Mouse (Mus musculus) forebrain, postnatal 0 days (tissue): ENCODE data around the gene Troap. TPM values are rescaled to one million over a fixed set of nuclear protein-coding genes. Genes with fewer than 3 reads are reported as not detected.

Experiments
- ATAC-seq: fragments of 200-750 bp; cut with Nextera tagmentation; 2 replicates; pipeline ENCODE4 v1.8.0; 2017; ENCODE audit warnings: mild to moderate bottlenecking, moderate library complexity
- DNase-seq: peaks from one replicate; pipeline ENCODE4 v3.0.0-alpha.2; 2015
- H3K27ac ChIP-seq: fragments of 300-500 bp; sonication (generic); 2 replicates; pipeline ENCODE4 v1.5.1; 2014; ENCODE audit warnings: low read depth, mild to moderate bottlenecking, antibody characterized with exemption, low read length, moderate library complexity, mixed read lengths
- H3K27me3 ChIP-seq: fragments of 300-500 bp; sonication (generic); 2 replicates; pipeline ENCODE4 v1.6.1; 2014; ENCODE audit warnings: mild to moderate bottlenecking, low read length, mixed read lengths; ENCODE audit not compliant: insufficient read depth
- H3K36me3 ChIP-seq: fragments of 300-500 bp; sonication (generic); 2 replicates; pipeline ENCODE4 v1.6.1; 2014; ENCODE audit warnings: mild to moderate bottlenecking, moderate library complexity; ENCODE audit not compliant: insufficient read depth
- H3K4me1 ChIP-seq: fragments of 300-500 bp; sonication (generic); 2 replicates; pipeline ENCODE4 v1.6.1; 2014; ENCODE audit warnings: antibody characterized with exemption; ENCODE audit not compliant: insufficient read depth
- H3K4me2 ChIP-seq: fragments of 300-500 bp; sonication (generic); 2 replicates; pipeline ENCODE4 v1.6.1; 2014; ENCODE audit warnings: low read depth, mild to moderate bottlenecking, moderate library complexity
- H3K4me3 ChIP-seq: fragments of 300-500 bp; sonication (generic); 2 replicates; pipeline ENCODE4 v1.5.1; 2014; ENCODE audit warnings: low read depth, low read length, mixed read lengths
- H3K9ac ChIP-seq: fragments of 300-500 bp; sonication (generic); 2 replicates; pipeline ENCODE4 v1.6.1; 2014; ENCODE audit warnings: mild to moderate bottlenecking
- H3K9me3 ChIP-seq: fragments of 300-500 bp; sonication (generic); 2 replicates; pipeline ENCODE4 v1.6.1; 2016; ENCODE audit warnings: low read length
- CTCF ChIP-seq: sonication (generic); IDR thresholded peaks from 2 replicates; pipeline ENCODE4 v1.5.1; 2016; ENCODE audit warnings: antibody characterized with exemption, control low read depth, low read depth
- WGBS: fragments of 180-500 bp; shearing (Covaris S2); extraction: QIAGEN DNeasy Blood & Tissue Kit; methylation state at CpG from one replicate; pipeline ENCODE4 v1.1.7; 2014; 5-methylcytosine and 5-hydroxymethylcytosine counted together
- polyA plus RNA-seq: library from polyadenylated mRNA; unstranded; fragments of >200 nt; fragmentation: Nextera tagmentation; extraction: Ambion mirVana; gene quantifications from 2 replicates; pipeline ENCODE4 v1.2.1, GENCODE M21; 2015
- total RNA-seq: library from RNA; depleted of rRNA; stranded (reverse); fragments of >200 nt; gene quantifications from 2 replicates; pipeline ENCODE4 v1.2.3, GENCODE M21; 2014

Gene Troap
- total and polyA plus RNA-seq, 2 experiments from 2014 or later: 3.1 to 3.9 TPM

DNA sequence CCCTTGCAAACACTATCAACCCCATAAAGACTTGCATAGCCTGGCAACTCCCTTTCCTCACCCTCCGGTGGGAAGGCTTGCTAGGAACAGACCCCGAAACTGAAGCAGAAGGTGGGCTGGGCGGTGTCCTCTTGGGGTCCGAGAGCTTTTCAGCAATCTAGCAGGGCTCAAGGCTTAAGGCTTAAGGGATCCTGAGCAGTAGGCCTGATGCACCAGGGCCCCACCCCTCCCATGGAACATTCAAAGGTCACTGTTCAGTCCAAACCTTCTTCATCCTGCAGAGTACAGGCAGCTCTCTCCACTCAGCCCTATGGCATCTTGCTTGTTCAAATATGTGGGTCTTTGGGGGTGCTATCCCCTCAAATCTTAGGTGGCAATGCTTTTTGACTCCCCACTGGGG lies 11.6 kb downstream of the Troap start:
- no peak overlapping the region for H3K4me3 ChIP-seq

DNA sequence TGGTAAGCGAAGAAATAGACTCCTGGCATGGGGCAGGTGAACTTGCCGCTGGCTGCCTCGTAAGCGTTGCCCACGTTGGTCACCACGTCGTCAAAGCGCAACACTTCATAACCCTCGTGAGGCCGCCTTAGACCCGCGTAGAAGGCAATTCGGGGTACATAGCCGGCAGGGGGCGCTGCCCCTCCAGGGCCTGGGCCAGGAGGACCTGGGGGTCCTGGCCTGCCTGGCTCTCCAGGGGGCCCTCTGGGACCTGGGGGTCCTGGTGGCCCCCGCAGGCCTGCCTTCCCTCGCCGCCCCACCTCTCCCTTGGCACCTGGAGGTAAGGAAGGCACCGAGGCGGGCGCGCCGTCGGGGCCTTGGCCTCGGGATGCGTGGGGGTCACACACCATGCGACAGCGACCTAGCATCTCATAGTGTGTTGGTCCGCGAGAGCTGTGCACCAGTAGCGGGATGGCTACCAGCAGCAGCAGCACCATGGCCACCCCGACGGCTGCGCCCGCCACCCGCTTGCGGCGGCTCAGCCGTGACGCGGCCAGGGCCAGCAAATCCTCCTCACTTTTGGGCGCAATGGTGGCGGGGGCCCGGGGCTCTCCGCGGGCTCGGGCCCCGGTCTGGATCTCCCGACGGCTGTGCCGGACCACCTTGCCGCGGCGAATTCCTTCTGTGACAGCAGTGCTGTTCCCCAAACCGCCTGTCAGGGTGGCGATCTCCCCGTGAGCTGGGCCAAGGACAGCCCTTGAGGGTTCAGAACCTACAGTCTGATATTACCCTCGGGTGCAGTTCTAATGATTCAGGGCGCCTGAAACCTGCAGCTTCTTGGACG lies 13.1 kb downstream of the Troap start, which contains the start of gene C1ql4:
Gene C1ql4 (minus strand): TSS at position 565 of the 823 bp plus-strand sequence.
- peak; percentile 44 for TF ChIP-seq CTCF
- no peak for DNase-seq
- no peak for ATAC-seq
- Histone ChIP-seq H3K9ac (no peak within 1 kb of the TSS), H3K4me2 (peak within 1 kb of the TSS; percentile 45), H3K9me3 (no peaks in the 10 kb centered on the region), H3K4me1 (no peaks in the 10 kb centered on the region), H3K36me3 (no peaks in the 10 kb centered on the region), H3K27me3 (peaks cover 63% of the 10 kb centered on the region), H3K4me3 (peak within 1 kb of the TSS; percentile 26), H3K27ac (no peak within 1 kb of the TSS)
- 8% methylated on average over 60 of the region's 60 CpGs for WGBS

More for the DNA sequence above, 11.6 kb downstream of the Troap start:
- no peak for TF ChIP-seq CTCF
- no peak for ATAC-seq
- no peak overlapping the region for H3K27ac ChIP-seq
- H3K27me3 ChIP-seq: peaks cover 59% of the 10 kb centered on the region
- H3K9me3 ChIP-seq: no peaks in the 10 kb centered on the region
- no peaks in the 10 kb centered on the region for H3K4me1 ChIP-seq
- H3K9ac ChIP-seq: no peak overlapping the region
- H3K4me2 ChIP-seq: no peak overlapping the region
- WGBS: 74% methylated on average over 4 of the region's 4 CpGs
- no peaks in the 10 kb centered on the region for H3K36me3 ChIP-seq
- DNase-seq: no peak

DNA sequence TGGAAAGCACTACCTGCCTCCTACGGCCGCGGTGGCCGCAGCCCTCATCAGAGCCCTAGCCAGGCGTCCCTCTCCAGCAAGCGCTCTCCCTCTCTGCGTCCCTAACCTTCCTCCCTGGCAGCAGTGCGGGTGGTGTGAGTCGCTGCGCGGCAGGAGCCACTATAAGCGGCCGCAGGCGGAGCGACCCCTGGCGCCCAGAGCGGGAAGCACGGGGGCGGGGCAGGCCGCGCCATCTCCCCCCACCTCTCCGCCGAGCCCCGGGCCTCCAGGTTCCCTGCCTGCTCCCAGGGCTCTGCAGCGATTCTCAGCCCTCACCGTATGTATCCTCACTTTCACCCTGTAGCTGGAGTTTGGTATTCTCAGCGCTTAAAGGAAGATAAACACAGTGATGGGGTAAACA lies 13.9 kb downstream of the Troap start:
- no peak overlapping the region for H3K9ac ChIP-seq
- no peaks in the 10 kb centered on the region for H3K9me3 ChIP-seq
- peak; percentile 79 for TF ChIP-seq CTCF
- peak overlapping the region; percentile 26 for H3K4me3 ChIP-seq
- ATAC-seq (peak; percentile 88), DNase-seq (peak; percentile 80)
- H3K27ac ChIP-seq: no peak overlapping the region
- no peaks in the 10 kb centered on the region for H3K36me3 ChIP-seq
- peak overlapping the region; percentile 45 for H3K4me2 ChIP-seq
- no peaks in the 10 kb centered on the region for H3K4me1 ChIP-seq
- under 1% methylated on average over 27 of the region's 27 CpGs for WGBS
- H3K27me3 ChIP-seq: peaks cover 63% of the 10 kb centered on the region

DNA sequence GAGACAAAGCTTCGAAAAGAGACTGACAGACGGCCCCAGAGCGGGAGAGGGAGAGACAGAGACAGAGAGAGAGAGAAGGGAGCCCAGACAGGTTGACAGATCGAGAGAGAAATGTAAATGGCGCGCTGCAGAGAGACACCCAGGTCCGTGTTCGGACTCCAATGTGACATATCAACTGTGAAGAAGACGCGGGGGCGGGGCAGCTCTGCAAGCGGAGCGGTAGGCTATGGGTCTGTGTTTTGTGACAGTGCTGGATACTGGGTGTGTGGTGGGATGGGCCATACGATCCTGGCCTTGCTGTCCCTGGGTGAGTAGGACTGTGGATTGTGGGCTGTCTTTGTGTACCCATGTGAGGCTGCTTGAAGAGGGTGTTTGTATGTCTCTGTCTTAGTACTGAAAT lies 14.7 kb downstream of the Troap start:
- H3K4me3 ChIP-seq: no peak overlapping the region
- H3K4me1 ChIP-seq: no peaks in the 10 kb centered on the region
- ATAC-seq (no peak), DNase-seq (no peak)
- H3K9me3 ChIP-seq: no peaks in the 10 kb centered on the region
- no peak for TF ChIP-seq CTCF
- H3K9ac ChIP-seq: no peak overlapping the region
- H3K27me3 ChIP-seq: peaks cover 60% of the 10 kb centered on the region
- H3K4me2 ChIP-seq: no peak overlapping the region
- no peaks in the 10 kb centered on the region for H3K36me3 ChIP-seq
- no peak overlapping the region for H3K27ac ChIP-seq
- WGBS: 24% methylated on average over 14 of the region's 14 CpGs

DNA sequence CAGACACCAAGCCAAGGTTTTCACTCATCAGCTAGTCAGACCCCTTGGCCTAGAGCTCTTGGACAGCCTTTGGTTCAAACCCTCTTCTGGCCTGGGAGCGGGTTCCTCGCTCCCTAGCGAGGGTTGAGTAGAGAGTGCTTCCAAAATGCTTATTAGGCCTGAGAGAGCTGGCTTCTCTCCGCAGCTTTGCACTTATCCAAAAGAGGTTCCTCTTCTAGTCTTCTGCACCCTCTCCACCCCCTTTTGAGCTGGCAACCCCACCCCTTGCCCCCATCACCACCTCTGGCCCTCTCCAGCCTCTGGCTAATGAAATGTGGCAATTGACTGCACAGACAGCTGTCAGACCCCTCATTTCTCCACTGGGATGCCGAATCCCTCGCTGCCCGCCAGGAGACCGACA lies 18.5 kb downstream of the Troap start, which contains the start of gene Dnajc22:
Gene Dnajc22 (plus strand): TSS at position 301 of the 400 bp plus-strand sequence.
- DNase-seq (no peak), ATAC-seq (no peak)
- peak within 1 kb of the TSS; percentile 43 for H3K4me3 ChIP-seq
- WGBS: 27% methylated on average over 8 of the region's 8 CpGs
- no peak for TF ChIP-seq CTCF
- H3K9me3 ChIP-seq: no peaks in the 10 kb centered on the region
- no peaks in the 10 kb centered on the region for H3K36me3 ChIP-seq
- peaks cover 54% of the 10 kb centered on the region for H3K27me3 ChIP-seq
- H3K4me2 ChIP-seq: peak within 1 kb of the TSS; percentile 88
- H3K4me1 ChIP-seq: 0 out of 2 replicates have a peak, but pooled peaks cover 10% of the 10 kb centered on the region
- peak within 1 kb of the TSS; percentile 56 for H3K9ac ChIP-seq
- no peak within 1 kb of the TSS for H3K27ac ChIP-seq

DNA sequence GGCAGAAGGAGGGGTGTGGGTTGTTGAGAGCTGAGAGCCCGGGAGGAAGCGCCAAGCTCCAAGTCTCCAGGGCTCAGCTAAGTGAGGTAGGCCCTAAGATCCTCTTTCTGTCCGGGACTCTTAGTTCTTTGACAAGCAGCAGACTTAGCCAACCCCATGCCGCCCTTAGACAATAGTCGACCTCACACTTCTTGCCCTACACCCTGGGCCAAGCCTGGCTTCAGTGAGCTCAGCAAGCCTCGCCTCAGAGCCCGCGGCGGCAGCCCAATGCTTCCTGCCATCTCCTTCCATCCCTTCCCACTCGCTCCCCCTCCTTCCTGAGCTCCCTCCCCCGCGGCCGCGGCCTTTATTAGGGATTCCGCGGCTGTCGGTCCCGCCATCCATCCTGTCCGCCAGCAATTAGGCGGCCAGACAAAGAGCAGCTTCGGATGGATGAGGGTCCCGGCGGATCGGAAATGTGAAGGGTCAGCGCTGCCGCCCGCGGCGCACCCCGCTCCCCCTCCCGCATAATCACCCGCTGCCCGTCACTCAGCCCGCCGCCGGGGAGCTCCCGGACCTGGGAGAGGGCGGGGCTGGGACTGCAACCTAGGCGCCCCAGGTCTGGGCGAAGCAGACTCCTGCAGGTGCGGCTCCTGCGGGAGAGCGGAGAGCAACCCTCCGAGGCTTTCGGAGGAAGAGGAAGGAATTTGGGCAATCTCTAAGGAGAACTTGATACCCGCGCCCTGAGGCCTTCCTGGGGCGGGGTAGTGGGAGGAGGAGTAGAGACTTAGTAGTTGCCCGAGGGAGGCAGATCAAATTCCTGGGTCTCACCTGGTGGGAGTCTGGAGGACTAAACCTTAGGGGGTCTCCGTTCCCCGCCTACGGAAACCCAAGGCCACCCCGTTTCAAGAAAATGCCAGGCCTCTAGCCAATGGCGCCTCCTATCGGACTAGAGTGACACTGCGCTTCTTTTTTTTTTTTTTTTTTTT lies 19.2 kb downstream of the Troap start:
- no peaks in the 10 kb centered on the region for H3K9me3 ChIP-seq
- peak; percentile 21; the same call in 1 of the 2 replicates for ATAC-seq
- H3K9ac ChIP-seq: peak overlapping the region; percentile 56
- peak; percentile 51 for TF ChIP-seq CTCF
- H3K36me3 ChIP-seq: no peaks in the 10 kb centered on the region
- H3K4me1 ChIP-seq: 0 out of 2 replicates have a peak, but pooled peaks cover 15% of the 10 kb centered on the region
- H3K27me3 ChIP-seq: peaks cover 57% of the 10 kb centered on the region
- DNase-seq: peak; percentile 53
- peak overlapping the region; percentile 43 for H3K4me3 ChIP-seq
- H3K4me2 ChIP-seq: peak overlapping the region; percentile 88
- H3K27ac ChIP-seq: no peak overlapping the region
- 3% methylated on average over 55 of the region's 56 CpGs for WGBS
